8 mouse cellular contexts compared by ENCODE assay signal in the genomic region with DNA sequence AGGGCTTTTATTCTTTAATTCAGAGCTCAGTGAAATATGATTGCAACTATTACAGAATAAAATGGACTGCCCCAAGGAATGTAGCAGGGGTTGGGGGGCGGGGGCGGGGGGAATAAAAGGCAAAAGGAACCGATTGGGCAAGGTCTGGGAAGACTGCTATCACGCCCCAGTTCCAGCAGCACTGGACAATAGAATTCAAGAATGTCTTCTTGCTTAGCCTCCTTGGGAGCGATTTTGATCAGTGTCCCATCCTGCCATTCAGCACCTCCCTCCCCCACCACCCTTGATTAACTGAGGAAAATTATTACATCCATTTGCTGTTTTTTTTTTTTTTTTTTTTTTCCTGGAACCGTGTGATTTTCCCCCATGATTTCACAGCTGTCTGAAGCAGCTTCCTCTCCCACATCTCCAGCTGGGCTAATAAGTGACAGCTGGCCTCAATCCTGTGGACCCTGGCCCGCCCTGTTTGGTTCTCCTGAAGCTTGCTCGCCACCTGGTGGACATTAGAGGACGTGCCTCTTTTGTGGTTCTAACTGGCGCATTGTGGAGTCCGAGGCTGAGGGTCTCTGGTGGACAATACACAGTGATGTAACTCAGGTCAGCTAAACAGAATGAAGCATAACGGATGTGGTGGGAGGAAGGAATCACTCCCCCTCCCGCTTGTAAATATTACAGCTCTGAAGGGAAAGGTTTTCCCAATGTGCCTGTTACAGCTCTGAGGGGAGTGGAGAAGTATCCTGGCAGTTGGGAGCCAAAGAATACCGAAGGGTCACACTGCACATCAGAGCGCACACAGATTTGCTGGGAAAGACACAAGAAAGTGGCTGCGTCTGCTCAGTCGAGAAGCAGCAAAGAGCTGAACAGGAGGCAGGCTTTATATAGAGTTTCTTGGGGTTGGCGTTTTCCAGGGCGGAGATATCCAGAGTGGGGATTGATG. TPM values are rescaled to one million over a fixed set of nuclear protein-coding genes. Genes with fewer than 3 reads are reported as not detected.
DNase-seq lines count a peak whose midpoint lies in the region; ATAC-seq lines count a peak whose summit lies in the region.

No protein-coding gene starts in this region.

- intact Hi-C loops in left cerebral cortex, postnatal 10 days (cut with DNase I): loop anchor here (1.0 kb wide), 1 partner anchor 195 kb away; no protein-coding TSS in a partner anchor

- peak; percentile 92 for ATAC-seq in common myeloid progenitor, adult 5-6 weeks (replicated peaks; ENCODE audit: low read depth, poor library complexity, severe bottlenecking)
- ATAC-seq in megakaryocyte-erythroid progenitor cell, adult 5-6 weeks (replicated peaks; ENCODE audit: low FRiP score, low TSS enrichment, poor library complexity, severe bottlenecking): peak; percentile 88

- DNase-seq in adrenal gland, adult (ENCODE audit: inconsistent age in 2 of 2, low spot score in 1 of 2): peak; percentile 39 to 76
- peak; percentile 82 for DNase-seq in gastrocnemius, postnatal 10 days
- peak; percentile 67 for DNase-seq in hindlimb bud, embryonic 11.5 days (ENCODE audit: extremely low spot score, low read depth, low spot score)
- DNase-seq in left cerebral cortex, postnatal 10 days (ENCODE audit: extremely low spot score in 1 of 2, low spot score in 2 of 2): peak; percentile 60 to 88
- DNase-seq in right cerebral cortex, postnatal 25 days: peak; percentile 38
- no peak for DNase-seq in MN1 (ENCODE audit: low spot score)

RNA-seq across cellular contexts. Expression of a gene that starts 42.1 kb away (rescaled TPM):
- total RNA-seq in common myeloid progenitor, adult 5-6 weeks (2017): not detected in 2 replicates
- not detected for total RNA-seq in gastrocnemius, postnatal 10 days (2021)
- total RNA-seq in left cerebral cortex, postnatal 10 days (2021): under 1 TPM in 1 of 2 experiments, not detected in 1; 0.12 TPM
- not detected in 2 replicates for total RNA-seq in megakaryocyte-erythroid progenitor cell, adult 5-6 weeks (2014; fragmentation: Nextera tagmentation)
- total RNA-seq in megakaryocyte-erythroid progenitor cell, adult 5-6 weeks (2017): not detected in 2 replicates
